Mouse (Mus musculus): ENCODE results near the gene Nfasc.

Nfasc gene

GRCm38 (mm10) chr1:132533840-132534239 lies 207.8 kb downstream of the Nfasc start:
- DNase-seq = no peak

GRCm38 (mm10) chr1:132532521-132532920 lies 209.1 kb downstream of the Nfasc start:
- no peak for DNase-seq

- no peak for DNase-seq
Measured at GRCm38 (mm10) chr1:132530631-132531191, 210.9 kb downstream of the Nfasc start.

- no peak for DNase-seq
Measured at GRCm38 (mm10) chr1:132528647-132529334, 212.8 kb downstream of the Nfasc start.

GRCm38 (mm10) chr1:132528071-132528470 lies 213.5 kb downstream of the Nfasc start:
- no peak for DNase-seq

- peak; percentile 45 to 80 for DNase-seq
Measured at GRCm38 (mm10) chr1:132525832-132526231, 215.8 kb downstream of the Nfasc start.

- peak; percentile 10 to 67 for DNase-seq
Measured at GRCm38 (mm10) chr1:132523920-132524319, 217.7 kb downstream of the Nfasc start.

- DNase-seq = no peak
Measured at GRCm38 (mm10) chr1:132523048-132523447, 218.5 kb downstream of the Nfasc start.

GRCm38 (mm10) chr1:132520764-132521163 lies 220.8 kb downstream of the Nfasc start:
- DNase-seq = peak; percentile 64 to 79

GRCm38 (mm10) chr1:132519734-132520133 lies 221.9 kb downstream of the Nfasc start:
- peak; percentile 44 to 52 for DNase-seq

GRCm38 (mm10) chr1:132518621-132519020 lies 223.0 kb downstream of the Nfasc start:
- DNase-seq = no peak

GRCm38 (mm10) chr1:132516776-132517175 lies 224.8 kb downstream of the Nfasc start:
- DNase-seq = no peak

GRCm38 (mm10) chr1:132515339-132515738 lies 226.3 kb downstream of the Nfasc start:
- no peak for DNase-seq
